Mouse (Mus musculus): Measurements from ENCODE around the gene Trpc4. TPM values are rescaled to one million over a fixed set of nuclear protein-coding genes. Genes with fewer than 3 reads are reported as not detected.

Gene Trpc4
- 0.07 and 0.10 TPM in 2 replicates for polyA plus RNA-seq (2015; fragmentation: Nextera tagmentation; extraction: Ambion mirVana)

DNA sequence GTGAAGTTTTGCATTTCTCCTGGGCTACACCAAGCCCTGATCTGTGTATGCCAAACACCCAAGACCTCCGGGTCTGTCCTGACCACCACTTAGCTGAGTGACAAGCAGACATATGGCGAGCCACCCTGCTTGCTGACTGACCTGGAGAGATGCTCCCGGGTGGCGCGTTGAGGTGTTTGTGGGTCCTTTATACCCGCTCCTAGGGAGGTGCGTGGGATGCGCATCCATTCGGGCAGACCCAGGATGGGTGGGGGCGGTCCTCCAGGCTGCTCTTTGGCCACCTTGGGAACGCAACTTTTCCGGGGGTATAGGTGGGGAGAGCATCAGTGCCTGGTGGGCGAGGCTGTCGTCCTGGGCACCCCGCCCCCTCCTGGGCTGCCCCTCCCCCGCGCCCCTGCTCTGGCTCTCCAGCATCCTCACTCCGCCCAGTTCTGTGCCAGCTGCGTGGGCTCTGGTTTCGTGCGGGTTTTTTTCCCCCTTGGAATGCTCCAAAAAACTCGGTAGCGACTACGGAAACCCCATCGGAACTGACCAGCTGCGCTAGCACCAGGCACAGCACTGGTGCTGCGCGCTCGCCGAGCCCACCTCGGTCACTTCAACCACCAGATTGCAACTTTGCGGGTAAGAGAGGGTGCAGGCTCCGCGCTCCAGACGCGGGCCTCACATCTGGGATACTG, at the start of gene Trpc4:
Gene Trpc4 (plus strand): TSS at position 397 of the 677 bp plus-strand sequence.
- Histone ChIP-seq H3K36me3 (ENCODE audit: insufficient read depth, low read length) (no peaks in the 10 kb centered on the region), H3K27me3 (replicated peaks; ENCODE audit: insufficient read depth, low read length) (peaks cover 15% of the 10 kb centered on the region), H3K9ac (replicated peaks; ENCODE audit: low read depth) (no peak within 1 kb of the TSS), H3K4me1 (ENCODE audit: insufficient read depth, low read depth, low read length) (no peaks in the 10 kb centered on the region; the same call in 1 of the 2 replicates), H3K4me2 (replicated peaks; ENCODE audit: low read depth, low read length) (peak within 1 kb of the TSS; percentile 46), H3K4me3 (ENCODE audit: low read depth, low read length) (peak within 1 kb of the TSS; percentile 23; the same call in 1 of the 2 replicates), H3K9me3 (ENCODE audit: low read length) (no peaks in the 10 kb centered on the region), H3K27ac (ENCODE audit: low read length) (no peak within 1 kb of the TSS)
- TF ChIP-seq CTCF (IDR thresholded peaks at IDR 0.05), result no peak
- TF ChIP-seq EP300 (IDR thresholded peaks at IDR 0.05), result no peak
- 3% methylated on average over 34 of the region's 36 CpGs for WGBS
- DNase-seq (ENCODE audit: low spot score), result no peak
- ATAC-seq, result no peak

DNA sequence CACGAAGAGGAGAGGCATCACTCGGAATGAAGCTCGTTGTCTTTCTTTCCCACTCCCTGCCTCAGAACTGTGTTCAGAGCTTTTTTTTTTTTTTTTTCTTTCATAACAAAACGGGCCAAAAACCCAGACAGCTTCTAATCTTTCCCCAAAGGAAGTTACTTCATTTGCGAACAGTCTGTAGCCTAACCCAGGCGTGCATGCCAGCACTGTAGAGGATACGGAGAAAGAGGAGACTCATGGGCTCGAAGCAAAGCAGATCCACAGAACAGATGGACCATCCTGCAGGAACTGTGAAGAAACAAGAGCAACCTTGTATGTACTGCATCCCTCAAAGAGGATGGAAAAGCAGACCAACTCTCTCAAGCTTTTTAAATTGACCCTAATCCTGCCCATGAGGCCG, 44.3 kb upstream of the Trpc4 start:
- no peaks in the 10 kb centered on the region for H3K4me1 ChIP-seq (ENCODE audit: insufficient read depth, low read depth, low read length)
- WGBS, result 66% methylated on average over 9 of the region's 9 CpGs
- ATAC-seq, result no peak
- H3K9ac ChIP-seq (replicated peaks; ENCODE audit: low read depth), result no peak overlapping the region
- DNase-seq (ENCODE audit: low spot score), result no peak
- H3K27ac ChIP-seq (ENCODE audit: low read length), result no peak overlapping the region
- H3K27me3 ChIP-seq (replicated peaks; ENCODE audit: insufficient read depth, low read length), result no peaks in the 10 kb centered on the region
- no peaks in the 10 kb centered on the region for H3K36me3 ChIP-seq (ENCODE audit: insufficient read depth, low read length)
- no peaks in the 10 kb centered on the region for H3K9me3 ChIP-seq (ENCODE audit: low read length)
- H3K4me3 ChIP-seq (ENCODE audit: low read depth, low read length), result no peak overlapping the region
- TF ChIP-seq EP300 (IDR thresholded peaks at IDR 0.05) (no peak), CTCF (IDR thresholded peaks at IDR 0.05) (no peak)
- no peak overlapping the region for H3K4me2 ChIP-seq (replicated peaks; ENCODE audit: low read depth, low read length)

DNA sequence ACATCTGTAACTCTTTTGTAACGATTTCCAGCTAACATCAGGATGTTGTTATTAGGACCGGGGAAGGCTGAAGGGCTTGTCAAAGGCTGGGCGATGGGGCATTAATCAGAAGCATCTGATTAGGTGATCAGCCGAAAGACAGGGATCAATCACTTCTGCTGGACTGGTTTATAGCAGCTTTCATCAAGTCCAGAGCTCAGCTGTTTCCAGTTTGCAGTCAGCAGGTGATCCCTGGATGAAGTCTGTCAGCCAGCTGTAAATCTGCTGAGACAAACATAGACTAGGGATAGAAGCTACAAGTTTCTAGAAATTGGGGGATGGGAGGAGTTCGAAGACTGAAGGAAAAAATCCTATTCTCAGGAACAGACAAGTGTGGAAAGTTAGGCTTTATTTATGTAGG, 20.5 kb upstream of the Trpc4 start:
- Histone ChIP-seq H3K27me3 (replicated peaks; ENCODE audit: insufficient read depth, low read length) (no peaks in the 10 kb centered on the region), H3K4me2 (replicated peaks; ENCODE audit: low read depth, low read length) (no peak overlapping the region), H3K27ac (ENCODE audit: low read length) (no peak overlapping the region), H3K9ac (replicated peaks; ENCODE audit: low read depth) (no peak overlapping the region), H3K9me3 (ENCODE audit: low read length) (no peaks in the 10 kb centered on the region), H3K4me1 (ENCODE audit: insufficient read depth, low read depth, low read length) (no peaks in the 10 kb centered on the region), H3K4me3 (ENCODE audit: low read depth, low read length) (no peak overlapping the region), H3K36me3 (ENCODE audit: insufficient read depth, low read length) (no peaks in the 10 kb centered on the region)
- ATAC-seq (no peak), DNase-seq (ENCODE audit: low spot score) (no peak)
- TF ChIP-seq CTCF (IDR thresholded peaks at IDR 0.05), result no peak
- no peak for TF ChIP-seq EP300 (IDR thresholded peaks at IDR 0.05)
- WGBS, result 63% methylated on average over 5 of the region's 5 CpGs

DNA sequence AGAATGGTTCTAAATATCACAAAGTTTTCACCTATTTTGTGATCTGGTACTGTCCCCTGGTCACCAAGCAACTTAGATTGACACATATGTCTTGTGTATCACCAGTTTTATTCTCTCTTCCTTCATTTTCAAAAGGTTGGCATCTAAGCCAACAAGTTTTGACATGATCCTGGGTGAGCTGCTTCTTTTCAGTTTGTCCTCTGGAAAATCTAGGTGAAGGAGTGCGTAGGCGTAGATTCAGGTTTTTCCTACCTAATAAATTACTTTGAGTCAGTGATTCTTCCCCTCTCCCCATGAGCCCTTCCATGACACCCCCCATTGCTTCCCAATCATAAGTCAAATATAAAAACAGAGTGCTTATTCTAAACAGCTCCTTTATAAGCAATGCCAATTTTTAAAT, 14.5 kb upstream of the Trpc4 start:
- H3K27me3 ChIP-seq (replicated peaks; ENCODE audit: insufficient read depth, low read length), result no peaks in the 10 kb centered on the region
- WGBS, result 93% methylated on average over 2 of the region's 2 CpGs
- no peak overlapping the region for H3K27ac ChIP-seq (ENCODE audit: low read length)
- ATAC-seq, result no peak
- H3K36me3 ChIP-seq (ENCODE audit: insufficient read depth, low read length), result no peaks in the 10 kb centered on the region
- H3K9me3 ChIP-seq (ENCODE audit: low read length), result no peaks in the 10 kb centered on the region
- no peaks in the 10 kb centered on the region for H3K4me1 ChIP-seq (ENCODE audit: insufficient read depth, low read depth, low read length)
- H3K4me3 ChIP-seq (ENCODE audit: low read depth, low read length), result no peak overlapping the region
- H3K9ac ChIP-seq (replicated peaks; ENCODE audit: low read depth), result no peak overlapping the region
- no peak overlapping the region for H3K4me2 ChIP-seq (replicated peaks; ENCODE audit: low read depth, low read length)
- no peak for DNase-seq (ENCODE audit: low spot score)
- TF ChIP-seq EP300 (IDR thresholded peaks at IDR 0.05) (no peak), CTCF (IDR thresholded peaks at IDR 0.05) (no peak)

DNA sequence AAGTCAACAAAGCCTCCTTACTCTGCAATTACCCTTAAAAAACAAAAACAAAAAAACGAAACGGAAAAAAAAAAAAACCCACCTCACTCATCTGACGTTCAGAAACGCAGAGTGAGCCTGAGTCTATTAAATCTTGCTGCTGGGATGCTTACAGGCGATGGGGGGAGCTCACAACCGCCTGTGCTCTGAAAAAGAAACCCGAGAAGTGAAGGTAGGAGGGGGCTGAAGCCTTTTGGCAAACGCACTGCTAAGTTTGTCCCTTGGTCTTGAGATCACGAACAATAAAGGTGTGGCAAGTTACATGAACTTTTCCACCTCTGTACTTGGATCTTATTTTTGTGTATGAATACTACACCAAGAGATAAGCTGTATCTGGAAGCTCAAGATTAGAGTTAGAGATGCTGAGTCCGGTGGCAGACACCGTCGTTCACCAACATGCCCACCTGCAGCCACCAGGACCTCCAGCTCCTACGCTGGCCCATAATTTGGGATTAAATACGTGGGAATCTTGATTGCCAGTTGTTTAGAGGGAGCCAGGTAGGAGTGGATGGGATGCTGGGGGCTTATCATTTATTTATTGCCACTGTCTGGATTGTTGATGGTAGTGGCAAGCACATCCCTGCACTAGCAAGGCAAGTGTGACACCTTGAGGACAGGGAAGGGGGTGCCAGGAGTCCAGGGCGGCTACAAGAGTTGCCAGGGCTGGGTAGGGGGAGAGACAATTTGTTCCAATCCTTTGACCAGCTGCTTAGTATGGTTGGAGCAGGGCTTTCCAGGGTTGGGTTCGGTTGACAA, 794 bp upstream of the Trpc4 start:
- WGBS, result 4% methylated on average over 16 of the region's 16 CpGs
- Histone ChIP-seq H3K9me3 (ENCODE audit: low read length) (no peaks in the 10 kb centered on the region), H3K27me3 (replicated peaks; ENCODE audit: insufficient read depth, low read length) (peaks cover 15% of the 10 kb centered on the region), H3K4me2 (replicated peaks; ENCODE audit: low read depth, low read length) (0 out of 2 replicates have a peak overlapping the region, but pooled peaks have one; percentile 14), H3K4me3 (ENCODE audit: low read depth, low read length) (no peak overlapping the region), H3K9ac (replicated peaks; ENCODE audit: low read depth) (no peak overlapping the region), H3K4me1 (ENCODE audit: insufficient read depth, low read depth, low read length) (no peaks in the 10 kb centered on the region; the same call in 1 of the 2 replicates), H3K27ac (ENCODE audit: low read length) (no peak overlapping the region), H3K36me3 (ENCODE audit: insufficient read depth, low read length) (no peaks in the 10 kb centered on the region)
- TF ChIP-seq EP300 (IDR thresholded peaks at IDR 0.05) (no peak), CTCF (IDR thresholded peaks at IDR 0.05) (peak; percentile 54)
- ATAC-seq (no peak), DNase-seq (ENCODE audit: low spot score) (peak; percentile 31)

DNA sequence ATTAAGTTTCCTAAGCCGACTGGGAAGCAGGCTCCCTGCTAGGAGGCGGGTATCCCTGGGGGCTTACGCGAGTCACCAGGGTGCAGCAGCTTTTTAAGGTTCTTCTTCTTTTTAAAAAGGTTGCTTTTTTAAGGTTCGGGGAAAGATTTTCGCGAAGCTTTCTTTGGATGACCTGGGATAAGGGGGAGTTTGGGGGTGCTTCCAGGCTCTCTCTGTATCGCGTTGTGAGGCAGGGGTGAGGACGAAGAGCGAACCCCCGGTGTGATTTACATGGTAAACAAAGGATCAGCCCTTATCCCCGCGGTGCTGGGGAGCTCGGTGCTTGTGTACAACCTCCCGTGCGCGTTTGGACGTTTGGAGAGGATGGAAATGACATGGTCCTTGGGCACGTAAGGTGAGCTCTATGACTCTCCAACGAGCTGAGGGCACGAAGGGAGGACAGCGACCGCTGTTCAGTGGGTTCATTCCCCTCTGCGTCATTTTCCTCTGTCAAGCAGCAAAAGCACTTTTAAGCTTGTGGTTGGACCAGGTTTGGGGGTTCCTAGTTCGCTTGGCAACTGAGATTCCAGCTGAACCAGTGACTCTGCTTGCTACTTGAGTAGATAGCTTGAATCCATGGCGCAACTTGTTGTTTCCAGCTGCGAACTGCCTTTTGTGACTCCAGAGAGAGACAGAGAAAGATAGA, 623 bp downstream of the Trpc4 start:
- DNase-seq (ENCODE audit: low spot score) (no peak), ATAC-seq (no peak)
- WGBS, result 3% methylated on average over 28 of the region's 28 CpGs
- H3K9me3 ChIP-seq (ENCODE audit: low read length), result no peaks in the 10 kb centered on the region
- no peak overlapping the region for H3K9ac ChIP-seq (replicated peaks; ENCODE audit: low read depth)
- H3K4me1 ChIP-seq (ENCODE audit: insufficient read depth, low read depth, low read length), result no peaks in the 10 kb centered on the region; the same call in 1 of the 2 replicates
- peaks cover 15% of the 10 kb centered on the region for H3K27me3 ChIP-seq (replicated peaks; ENCODE audit: insufficient read depth, low read length)
- no peak overlapping the region for H3K27ac ChIP-seq (ENCODE audit: low read length)
- H3K4me3 ChIP-seq (ENCODE audit: low read depth, low read length), result peak overlapping the region; percentile 23; the same call in 1 of the 2 replicates
- peak overlapping the region; percentile 46 for H3K4me2 ChIP-seq (replicated peaks; ENCODE audit: low read depth, low read length)
- no peaks in the 10 kb centered on the region for H3K36me3 ChIP-seq (ENCODE audit: insufficient read depth, low read length)
- TF ChIP-seq CTCF (IDR thresholded peaks at IDR 0.05), result no peak
- no peak for TF ChIP-seq EP300 (IDR thresholded peaks at IDR 0.05)

Measured in lung, postnatal 0 days (tissue).